Mouse (Mus musculus): ENCODE data around the gene Gm21970. TPM values are rescaled to one million over a fixed set of nuclear protein-coding genes. Genes with fewer than 3 reads are reported as not detected.
"Not testable (repeated sequence)": the region's sequence is repeated elsewhere in the genome, so short reads cannot be mapped to it uniquely, and the experiment has no call there.

The Gm21970 gene
- total RNA-seq, 2 experiments from 2014 or later = 12.6 TPM; not detected in 1

DNA sequence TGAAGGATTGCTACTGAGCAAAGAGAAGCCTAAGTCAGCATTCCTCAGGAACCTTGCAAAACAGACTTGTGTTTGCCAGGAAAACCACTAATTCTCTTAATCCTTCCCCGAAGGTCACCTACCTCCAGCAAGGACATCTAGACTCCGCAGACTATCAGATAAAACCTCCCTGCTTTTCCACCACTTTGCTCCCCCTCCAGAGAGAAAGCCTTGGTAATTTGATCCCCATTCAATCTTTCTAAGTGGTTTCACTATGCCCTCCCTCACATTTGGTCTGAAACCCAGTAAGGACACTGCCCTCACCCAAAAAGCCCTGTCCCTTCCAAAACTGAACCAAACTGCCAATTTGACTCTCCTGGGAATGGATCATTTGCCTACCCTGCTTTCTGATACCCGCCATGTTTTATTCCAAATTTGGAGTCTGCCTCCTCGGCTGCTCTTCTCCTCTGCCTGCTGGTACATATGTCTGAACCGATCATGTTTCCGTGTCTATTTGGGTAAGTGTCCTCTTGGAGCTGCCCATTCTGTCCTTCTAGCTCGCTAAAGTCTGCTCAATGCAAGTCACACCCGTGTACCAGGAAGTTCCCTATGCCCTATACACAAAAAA lies 36.8 kb downstream of the Gm21970 start:
- ATAC-seq (replicated peaks; ENCODE audit: low FRiP score, poor library complexity, severe bottlenecking) = no peak

DNA sequence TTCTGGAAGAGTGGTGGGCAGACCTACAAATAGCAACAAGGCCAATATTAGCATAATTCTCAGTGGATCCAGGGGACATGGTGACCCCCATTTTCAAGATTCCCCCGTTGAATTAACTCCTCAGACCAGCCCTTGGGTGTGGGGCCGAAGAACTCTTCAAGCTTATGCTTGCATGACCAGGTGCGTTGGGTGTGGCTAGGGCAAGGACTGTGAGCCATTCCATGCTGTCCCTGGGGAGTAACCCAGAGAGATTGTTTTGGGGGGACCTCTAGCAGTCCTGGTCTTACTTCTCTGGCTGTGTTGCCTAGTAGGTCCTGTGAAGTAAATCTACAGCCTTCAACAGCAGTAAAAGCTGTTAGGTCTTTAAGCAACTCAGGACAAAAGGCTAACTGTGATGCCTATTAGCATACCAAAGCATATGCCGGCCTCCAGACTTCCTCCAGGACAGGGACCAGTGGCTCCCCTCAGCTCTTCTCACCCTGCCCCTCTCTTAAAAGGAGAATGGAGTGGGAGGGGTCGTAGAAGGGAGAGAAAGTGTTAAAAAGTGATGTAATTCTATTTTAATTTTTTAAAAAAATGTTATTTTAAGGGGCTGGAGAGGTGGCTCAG lies 41.3 kb downstream of the Gm21970 start:
- ATAC-seq (replicated peaks; ENCODE audit: low FRiP score, poor library complexity, severe bottlenecking) = no peak

DNA sequence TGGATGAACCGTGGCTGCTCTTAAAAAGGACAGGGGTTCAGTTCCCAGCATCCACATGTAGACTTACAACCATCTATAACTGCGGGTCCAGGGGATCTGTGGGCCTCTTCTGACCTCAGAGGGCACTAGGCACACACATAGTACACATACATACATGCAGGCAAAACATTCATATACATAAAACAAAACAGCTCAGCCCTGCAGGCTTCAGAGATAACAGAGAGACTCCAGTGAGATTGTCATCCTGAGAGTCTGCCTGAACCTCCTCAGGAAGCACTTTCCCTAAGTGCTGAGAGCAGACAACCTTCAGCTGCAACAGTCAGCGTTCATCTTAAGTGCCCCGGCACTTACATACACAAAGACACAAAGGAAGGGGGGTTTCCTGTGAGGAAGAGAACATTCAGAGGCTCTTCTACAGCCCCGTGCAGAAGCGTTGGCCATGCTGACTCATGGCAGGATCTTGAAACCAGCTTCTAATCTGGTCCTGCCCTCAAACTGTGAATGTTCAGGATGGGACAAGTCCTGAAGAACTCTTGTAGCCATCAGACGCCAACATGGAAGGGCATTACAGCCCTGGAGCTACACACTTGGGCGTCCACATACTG lies 41.9 kb downstream of the Gm21970 start:
- ATAC-seq (replicated peaks; ENCODE audit: low FRiP score, poor library complexity, severe bottlenecking) = peak; percentile 58; the same call in 1 of the 2 replicates

DNA sequence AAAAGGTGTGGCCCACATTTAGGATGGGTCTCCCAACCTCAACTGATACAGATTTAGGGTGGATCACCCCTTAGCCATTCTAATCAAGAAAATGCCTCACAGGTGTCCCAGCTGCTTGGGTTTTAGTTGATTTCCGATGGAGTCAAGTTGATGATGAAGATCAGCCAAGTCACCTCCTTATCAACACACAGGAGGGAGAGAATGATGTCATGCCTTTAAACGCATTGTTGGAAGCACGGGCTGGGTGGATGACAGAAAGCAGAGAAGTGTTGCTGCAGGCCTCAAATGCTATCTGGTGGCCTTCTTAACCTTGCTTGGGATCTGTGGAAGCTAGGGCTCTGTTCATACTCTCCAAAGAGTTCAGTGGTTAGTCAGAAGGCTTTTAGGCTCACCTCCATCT lies 42.6 kb downstream of the Gm21970 start:
- ATAC-seq (replicated peaks; ENCODE audit: low FRiP score, poor library complexity, severe bottlenecking) = no peak

DNA sequence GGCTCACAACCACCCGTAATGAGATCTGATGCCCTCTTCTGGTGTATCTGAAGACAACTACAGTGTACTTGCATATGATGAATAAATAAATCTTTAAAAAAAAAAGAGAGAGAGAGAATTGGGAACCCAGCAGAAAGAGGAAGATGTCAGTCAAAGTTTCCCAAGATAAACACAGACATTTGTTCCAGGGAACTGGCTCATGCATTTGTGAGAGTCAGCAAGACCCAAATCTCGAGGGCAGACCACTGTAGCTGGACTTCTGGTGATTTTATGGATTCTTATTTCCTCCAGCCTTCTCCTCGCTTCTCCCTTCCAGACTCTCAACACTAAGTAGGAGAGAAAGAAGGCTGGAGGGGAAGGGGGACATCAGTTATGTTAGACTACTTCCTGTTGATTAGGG lies 46.6 kb downstream of the Gm21970 start:
- no peak for ATAC-seq (replicated peaks; ENCODE audit: low FRiP score, poor library complexity, severe bottlenecking)

DNA sequence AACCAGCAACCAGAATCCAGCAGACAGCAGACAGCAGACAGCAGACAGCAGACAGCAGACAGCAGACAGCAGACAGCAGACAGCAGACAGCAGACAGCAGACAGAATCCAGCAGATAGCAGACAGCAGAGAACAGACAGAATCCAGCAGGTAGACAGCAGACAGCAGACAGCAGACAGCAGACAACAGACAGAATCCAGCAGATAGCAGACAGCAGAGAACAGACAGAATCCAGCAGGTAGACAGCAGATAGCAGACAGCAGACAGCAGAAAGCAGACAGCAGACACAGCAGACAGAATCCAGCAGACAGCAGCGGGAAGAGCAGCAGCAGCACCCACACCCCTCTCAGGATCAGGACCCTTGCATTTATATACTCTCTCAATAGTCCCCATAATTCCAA lies 47.1 kb downstream of the Gm21970 start:
- ATAC-seq (replicated peaks; ENCODE audit: low FRiP score, poor library complexity, severe bottlenecking) = not testable (repeated sequence)

DNA sequence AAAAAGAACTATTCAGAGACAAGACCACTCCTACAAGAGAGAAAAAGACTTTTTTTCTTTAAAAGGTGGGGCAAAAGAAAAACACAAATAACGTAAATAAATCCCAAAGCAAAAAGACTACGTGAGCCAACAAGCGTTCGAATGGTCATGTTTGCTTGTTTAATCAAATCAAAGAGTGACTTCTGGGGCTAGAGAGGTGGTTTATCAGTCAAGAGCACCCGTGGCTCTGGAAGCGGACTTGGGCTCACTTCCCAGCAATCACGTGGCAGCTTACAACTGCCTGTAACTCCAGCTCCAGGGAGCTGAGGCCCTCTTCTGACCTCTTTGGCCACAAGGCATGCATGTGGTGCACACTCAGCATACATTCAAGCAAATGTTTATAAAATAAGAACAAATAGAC lies 49.8 kb downstream of the Gm21970 start:
- peak; percentile 85 for ATAC-seq (replicated peaks; ENCODE audit: low FRiP score, poor library complexity, severe bottlenecking)

DNA sequence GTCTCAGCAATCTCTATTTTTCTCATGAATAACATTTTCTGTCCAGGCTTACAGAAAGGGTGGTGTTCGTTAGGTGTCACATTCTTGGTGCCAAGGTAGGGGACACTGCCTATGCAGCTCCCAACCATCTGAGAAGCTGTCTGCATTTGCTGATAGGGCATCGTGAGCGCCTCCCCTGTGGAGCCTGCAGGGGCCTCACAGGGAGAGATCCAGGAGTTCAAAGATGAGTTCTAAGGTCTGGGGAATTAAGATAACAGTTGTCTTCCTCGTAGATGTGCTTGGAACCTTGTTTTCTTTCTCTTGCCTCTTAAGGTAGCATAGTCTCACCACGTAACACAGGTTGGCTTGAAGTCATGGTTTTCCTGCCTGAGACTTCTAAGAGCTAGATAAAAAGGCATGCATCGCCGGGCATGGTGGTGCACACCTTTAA lies 50.3 kb downstream of the Gm21970 start:
- ATAC-seq (replicated peaks; ENCODE audit: low FRiP score, poor library complexity, severe bottlenecking) = peak; percentile 91

DNA sequence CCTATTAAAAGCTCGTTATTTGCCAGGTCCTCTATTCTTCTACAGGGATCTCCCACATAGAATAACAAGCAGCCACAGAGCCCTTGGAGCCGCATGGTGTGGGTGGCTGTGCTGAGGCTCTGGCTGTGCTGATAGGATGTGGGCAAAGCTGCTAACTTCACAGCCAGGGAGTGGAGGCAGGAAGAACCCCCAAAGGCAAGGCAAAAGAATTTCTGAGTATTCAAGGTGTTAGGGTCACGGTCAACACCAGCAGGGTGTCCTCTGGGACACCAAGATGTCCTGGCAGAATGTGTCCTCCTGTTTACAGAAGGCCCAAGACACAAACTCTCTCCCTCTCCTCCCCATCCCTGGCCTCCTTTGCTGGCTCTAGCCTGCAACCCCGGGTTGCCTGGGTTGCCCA lies 50.9 kb downstream of the Gm21970 start:
- ATAC-seq (replicated peaks; ENCODE audit: low FRiP score, poor library complexity, severe bottlenecking) = peak; percentile 65

DNA sequence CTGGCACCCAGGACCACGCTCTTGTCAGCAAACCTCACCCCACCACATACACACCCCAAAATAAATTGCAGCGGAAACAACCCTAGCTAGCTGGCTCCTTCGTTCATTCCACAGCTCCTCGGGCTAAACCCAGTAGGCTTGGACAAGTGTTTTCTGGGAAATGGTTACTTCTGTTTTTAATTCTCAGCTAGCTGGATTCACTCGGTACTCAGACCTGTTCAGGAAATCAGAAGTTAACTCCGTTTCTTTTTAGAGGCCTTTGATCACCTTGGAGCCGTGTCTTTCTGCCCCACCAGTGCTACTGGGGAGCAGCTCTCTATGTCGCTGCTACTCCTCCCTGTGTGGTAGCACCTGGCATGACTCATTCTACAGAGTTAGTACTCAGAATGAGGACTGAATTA lies 51.7 kb downstream of the Gm21970 start:
- no peak for ATAC-seq (replicated peaks; ENCODE audit: low FRiP score, poor library complexity, severe bottlenecking)

DNA sequence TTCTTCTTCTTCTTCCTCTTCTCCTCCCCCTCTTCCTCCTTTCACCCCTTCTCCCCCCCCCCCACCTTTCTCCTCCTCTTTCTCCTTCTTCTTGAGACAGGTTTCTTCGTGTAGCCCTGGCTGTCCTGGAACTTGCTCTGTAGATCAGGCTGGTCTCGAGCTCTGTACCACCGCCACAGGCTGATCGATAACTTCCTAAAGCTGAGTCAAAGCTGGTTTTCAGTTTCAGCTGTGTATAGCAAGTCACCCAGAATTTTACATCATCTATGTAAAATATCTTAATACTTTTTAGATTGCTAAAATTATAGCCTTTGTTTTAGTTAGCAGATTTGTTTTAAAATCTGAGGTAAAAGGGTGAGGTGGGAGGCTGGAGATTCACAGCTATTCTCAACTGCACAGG lies 53.3 kb downstream of the Gm21970 start:
- no peak for ATAC-seq (replicated peaks; ENCODE audit: low FRiP score, poor library complexity, severe bottlenecking)

DNA sequence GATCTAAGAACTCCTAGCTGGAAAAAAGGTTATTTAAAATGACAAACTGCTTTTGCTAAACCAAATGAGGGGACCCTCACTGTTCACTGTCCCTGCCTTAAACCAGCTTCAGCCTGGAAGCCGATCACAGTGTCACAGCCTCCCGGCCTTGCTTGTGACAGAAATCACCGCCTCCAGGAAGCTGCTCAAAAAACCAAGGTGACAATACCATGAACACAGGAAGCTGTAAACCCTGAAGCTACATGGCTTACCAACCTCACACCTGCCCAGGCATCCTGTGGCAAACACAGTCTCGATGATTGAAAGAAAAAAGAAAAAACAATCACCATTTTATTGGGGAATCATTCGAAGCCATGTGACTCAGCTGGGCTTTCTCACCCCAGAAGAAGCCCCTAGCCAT lies 54.0 kb downstream of the Gm21970 start:
- ATAC-seq (replicated peaks; ENCODE audit: low FRiP score, poor library complexity, severe bottlenecking) = no peak

DNA sequence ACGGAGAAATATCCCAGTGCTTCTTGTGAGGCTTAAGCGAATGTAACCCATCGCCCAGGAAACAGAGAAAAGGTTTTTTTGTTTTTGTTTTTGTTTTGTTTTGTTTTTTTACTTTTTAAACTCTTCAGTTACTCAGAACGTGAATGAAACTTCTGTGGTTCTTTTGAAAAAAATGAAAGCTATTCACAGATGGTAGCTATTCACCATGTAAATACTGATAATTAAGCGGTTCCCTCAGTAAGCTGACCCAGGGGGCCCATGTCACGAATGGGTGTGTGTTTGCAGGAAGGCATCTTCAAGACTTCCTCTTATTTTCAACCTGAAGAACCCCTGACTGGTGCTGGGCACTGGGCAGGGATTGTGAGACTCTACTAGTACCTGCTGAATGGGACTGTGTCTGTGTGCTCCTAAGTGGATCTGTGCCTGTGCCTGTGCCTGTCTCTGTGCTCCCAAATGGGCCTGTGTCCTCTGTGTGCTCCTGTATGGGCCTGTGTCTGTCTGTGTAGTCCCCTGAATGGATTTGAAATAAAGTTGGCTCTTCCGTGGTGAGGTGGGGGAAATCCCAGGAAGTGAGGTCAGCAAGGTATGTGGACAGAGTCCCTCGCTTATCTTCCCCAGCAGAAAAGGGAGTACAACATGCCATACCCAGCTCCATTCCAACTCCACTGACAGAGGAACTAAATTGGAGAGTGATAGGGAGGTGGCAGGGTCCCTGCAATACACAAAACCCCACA lies 55.4 kb downstream of the Gm21970 start:
- 0 out of 2 replicates have a peak, but pooled peaks have one; percentile 37 for ATAC-seq (replicated peaks; ENCODE audit: low FRiP score, poor library complexity, severe bottlenecking)

DNA sequence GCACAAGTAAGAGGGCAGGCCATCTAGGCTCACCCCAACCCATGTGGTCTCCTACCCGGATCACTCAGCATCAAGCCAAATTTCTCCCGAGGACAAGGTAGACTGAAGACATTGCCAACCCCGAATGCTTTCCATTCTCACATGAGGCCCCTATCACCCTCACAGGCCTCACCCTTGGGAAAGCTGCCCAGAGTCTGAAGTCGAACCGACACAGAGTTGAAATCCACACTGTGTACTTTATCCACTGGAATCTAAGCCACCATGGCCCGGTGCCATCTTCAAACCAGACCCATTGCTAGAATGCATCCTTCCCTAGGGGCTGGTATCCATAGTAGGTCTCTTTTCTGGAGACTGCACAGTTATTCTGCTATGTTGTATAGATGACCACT lies 56.0 kb downstream of the Gm21970 start:
- ATAC-seq (replicated peaks; ENCODE audit: low FRiP score, poor library complexity, severe bottlenecking) = peak; percentile 18

DNA sequence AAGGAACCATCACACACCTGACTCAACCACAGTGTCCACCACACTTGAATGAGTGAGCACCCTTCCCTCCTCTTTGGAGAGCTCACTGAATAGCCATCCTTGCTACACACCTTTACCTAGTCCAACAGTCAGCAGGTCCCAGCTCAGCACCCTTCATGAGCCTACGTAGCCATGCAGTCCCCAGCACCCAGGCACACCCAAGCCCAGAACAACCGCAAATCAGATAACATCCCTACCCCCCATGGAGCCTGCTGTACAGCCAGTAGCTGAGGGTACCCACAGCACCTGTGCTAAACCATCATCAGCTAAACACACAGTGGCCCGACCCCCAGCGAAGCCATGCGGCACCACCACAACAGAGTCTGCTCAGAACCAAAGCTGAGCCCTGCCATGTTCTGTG lies 56.6 kb downstream of the Gm21970 start:
- peak; percentile 62 for ATAC-seq (replicated peaks; ENCODE audit: low FRiP score, poor library complexity, severe bottlenecking)

DNA sequence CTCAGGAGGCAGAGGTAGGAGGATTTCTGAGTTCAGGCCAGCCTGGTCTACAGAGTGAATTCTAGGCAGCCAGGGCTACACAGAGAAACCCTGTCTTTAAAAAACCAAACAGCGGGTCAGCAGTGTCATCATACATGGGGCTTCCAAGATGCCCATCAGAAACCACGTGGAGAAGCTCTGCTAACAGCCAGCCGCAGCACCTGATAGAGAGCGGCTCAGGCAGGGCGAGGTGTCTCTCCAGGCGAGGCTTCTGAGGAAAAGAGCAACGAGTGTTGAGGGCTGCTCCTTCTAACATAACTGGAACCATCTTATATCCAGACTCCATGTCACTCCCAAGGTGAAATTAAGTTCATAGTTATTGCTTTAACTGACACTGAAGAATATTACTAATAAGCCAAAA lies 57.4 kb downstream of the Gm21970 start:
- ATAC-seq (replicated peaks; ENCODE audit: low FRiP score, poor library complexity, severe bottlenecking) = 0 out of 2 replicates have a peak, but pooled peaks have one; percentile 39

DNA sequence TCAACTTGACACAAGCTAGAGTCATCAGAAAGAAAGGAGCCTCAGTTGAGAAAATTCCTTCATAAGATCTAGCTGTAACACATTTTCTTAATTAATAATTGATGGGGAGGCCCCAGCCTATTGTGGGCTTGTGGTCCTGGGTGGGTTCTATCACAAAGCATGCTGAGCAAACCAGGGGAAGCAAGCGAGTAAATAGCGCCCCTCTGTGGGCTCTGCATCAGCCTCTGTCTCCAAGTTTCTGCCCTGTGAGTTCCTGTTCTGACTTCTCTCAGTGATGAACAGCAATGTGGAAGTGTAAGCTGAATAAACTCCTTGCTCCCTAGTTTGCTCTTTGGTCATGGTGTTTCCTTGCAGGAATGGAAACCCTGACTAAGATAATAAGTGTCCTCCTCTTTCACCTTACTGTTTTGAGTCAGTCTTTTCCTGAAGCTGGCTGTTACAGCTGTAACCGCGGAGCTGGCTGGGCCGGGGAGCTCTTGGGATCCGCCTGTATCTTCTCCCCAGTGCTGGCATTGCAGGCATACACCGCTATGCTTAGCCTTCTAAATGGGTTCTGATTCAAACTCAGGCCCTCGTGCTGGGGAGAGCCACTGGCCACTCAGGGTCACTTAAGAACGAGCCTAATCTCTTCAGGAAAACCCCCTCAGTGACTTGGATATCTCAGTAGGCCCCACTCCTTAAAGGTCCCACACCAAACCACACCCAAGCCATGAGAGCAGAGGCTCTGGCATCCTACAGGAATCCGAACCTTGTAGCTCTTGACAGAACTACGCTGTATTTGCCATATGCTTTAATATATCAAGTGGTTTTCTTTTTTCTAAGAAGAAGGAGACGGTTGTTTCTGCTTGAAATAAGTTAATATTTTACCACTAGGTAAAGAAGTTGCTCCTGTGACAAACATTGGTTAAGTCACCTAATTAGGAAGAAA lies 58.9 kb downstream of the Gm21970 start:
- no peak for ATAC-seq (replicated peaks; ENCODE audit: low FRiP score, poor library complexity, severe bottlenecking)

DNA sequence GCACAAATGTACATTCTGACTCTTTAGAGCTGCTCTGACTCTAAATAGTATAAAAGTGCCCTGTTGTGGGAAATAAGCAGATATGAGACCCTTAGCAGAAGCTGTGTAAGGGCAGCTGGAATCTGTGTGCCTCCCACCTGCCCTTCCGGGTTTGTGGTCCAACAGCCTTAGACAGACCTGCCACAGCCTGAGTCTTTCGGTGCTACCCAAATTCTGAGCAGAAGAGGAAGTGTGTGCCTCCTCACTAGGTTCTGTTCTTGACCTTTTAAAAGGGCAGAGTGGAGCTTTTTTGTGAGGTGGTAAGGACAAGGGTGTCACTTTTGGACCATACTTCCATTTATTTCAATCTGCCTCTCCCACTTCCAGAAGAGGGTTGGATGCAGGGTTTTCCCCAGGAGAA lies 60.4 kb downstream of the Gm21970 start:
- no peak for ATAC-seq (replicated peaks; ENCODE audit: low FRiP score, poor library complexity, severe bottlenecking)

DNA sequence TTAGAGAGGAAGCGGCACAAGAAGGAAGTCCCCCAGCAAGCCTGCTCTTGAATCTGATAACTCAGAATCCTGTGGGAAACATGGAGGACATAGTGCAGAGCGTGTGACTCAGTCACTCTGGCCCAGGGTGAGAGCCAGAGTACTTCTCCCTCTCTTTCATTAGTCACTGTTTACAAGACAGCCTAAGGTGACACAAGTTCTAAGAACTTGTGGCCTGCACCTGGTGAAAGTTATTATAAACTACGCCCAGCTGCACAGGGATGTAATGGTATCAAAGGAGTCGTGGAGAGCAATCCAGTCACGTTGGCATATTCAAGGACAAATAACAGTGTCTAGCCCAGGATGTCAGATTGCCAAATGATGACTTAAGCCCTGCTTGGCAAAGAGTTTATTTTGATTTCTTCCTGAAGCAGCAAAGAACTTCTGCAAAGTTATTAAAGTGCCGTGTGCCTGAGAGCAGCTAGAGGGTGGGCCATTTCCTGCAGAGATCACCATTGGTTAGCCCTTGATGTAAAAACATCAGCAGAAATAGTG lies 60.9 kb downstream of the Gm21970 start:
- ATAC-seq (replicated peaks; ENCODE audit: low FRiP score, poor library complexity, severe bottlenecking) = no peak

Measured in erythroid progenitor cell, adult 5-6 weeks (primary cell).